Mouse (Mus musculus) lung, embryonic 16.5 days (tissue): Measurements from ENCODE around the gene Tmem147. TPM values are rescaled to one million over a fixed set of nuclear protein-coding genes. Genes with fewer than 3 reads are reported as not detected.

Source experiments
- ATAC-seq: fragments of 200-750 bp; cut with Nextera tagmentation; 2 replicates; pipeline ENCODE4 v1.8.0; 2017; ENCODE audit warnings: low read depth, mild to moderate bottlenecking, moderate library complexity
- H3K27ac ChIP-seq: fragments of 300-500 bp; sonication (generic); 2 replicates; pipeline ENCODE4 v1.5.1; 2014; ENCODE audit warnings: mild to moderate bottlenecking, control low read depth, low read length
- H3K27me3 ChIP-seq: fragments of 300-500 bp; sonication (generic); 2 replicates; pipeline ENCODE4 v1.6.1; 2014; ENCODE audit warnings: low read depth, low read length, mixed read lengths; ENCODE audit not compliant: control insufficient read depth, insufficient read depth
- H3K36me3 ChIP-seq: fragments of 300-500 bp; sonication (generic); 2 replicates; pipeline ENCODE4 v1.6.1; 2014; ENCODE audit warnings: low read length; ENCODE audit not compliant: control insufficient read depth, insufficient read depth
- H3K4me1 ChIP-seq: fragments of 300-500 bp; sonication (generic); replicated peaks from 2 replicates; pipeline ENCODE4 v1.6.1; 2014; ENCODE audit warnings: low read length, mixed read lengths; ENCODE audit not compliant: control insufficient read depth, insufficient read depth
- H3K4me2 ChIP-seq: fragments of 300-500 bp; sonication (generic); 2 replicates; pipeline ENCODE4 v1.6.1; 2014; ENCODE audit warnings: low read depth, low read length, control low read depth
- H3K4me3 ChIP-seq: fragments of 300-500 bp; sonication (generic); 2 replicates; pipeline ENCODE4 v1.5.1; 2014; ENCODE audit warnings: mild to moderate bottlenecking, low read length, control low read depth
- H3K9ac ChIP-seq: fragments of 300-500 bp; sonication (generic); 2 replicates; pipeline ENCODE4 v1.6.1; 2014; ENCODE audit warnings: low read length, control low read depth
- H3K9me3 ChIP-seq: fragments of 300-500 bp; sonication (generic); 2 replicates; pipeline ENCODE4 v1.6.1; 2016; ENCODE audit warnings: low read length; ENCODE audit not compliant: control insufficient read depth
- WGBS: fragments of 180-500 bp; shearing (Covaris S2); extraction: QIAGEN DNeasy Blood & Tissue Kit; methylation state at CpG from one replicate; pipeline ENCODE4 v1.1.7; 2014; 5-methylcytosine and 5-hydroxymethylcytosine counted together
- polyA plus RNA-seq: library from polyadenylated mRNA; unstranded; fragments of >200 nt; fragmentation: Nextera tagmentation; extraction: Ambion mirVana; gene quantifications from 2 replicates; pipeline ENCODE4 v1.2.1, GENCODE M21; 2015

Tmem147 gene
- polyA plus RNA-seq, 1 experiment from 2014 or later = 148 TPM

- Histone ChIP-seq H3K4me1 (no peaks in the 10 kb centered on the region), H3K36me3 (no peaks in the 10 kb centered on the region), H3K4me2 (no peak overlapping the region), H3K9ac (no peak overlapping the region), H3K9me3 (no peaks in the 10 kb centered on the region), H3K27me3 (no peaks in the 10 kb centered on the region), H3K27ac (no peak overlapping the region), H3K4me3 (no peak overlapping the region)
- 55% methylated on average over 5 of the region's 5 CpGs for WGBS
- 0 out of 2 replicates have a peak, but pooled peaks have one; percentile 41 for ATAC-seq
These were observed 50.9 kb downstream of the Tmem147 start for GRCm38 (mm10) chr7:30678263-30678975.

Other genes starting within 250 kb of the Tmem147 start
- 0.41 and 2.4 TPM in 2 replicates for gene Prodh2, start 235.9 kb downstream of the Tmem147 start, polyA plus RNA-seq
- gene Arhgap33, start 194.5 kb downstream of the Tmem147 start, polyA plus RNA-seq = 7.6 and 7.8 TPM in 2 replicates
- 32.0 and 34.0 TPM in 2 replicates for gene Hspb6, start 177.4 kb downstream of the Tmem147 start, polyA plus RNA-seq
- 12.9 and 14.9 TPM in 2 replicates for gene Proser3, start 177.2 kb downstream of the Tmem147 start, polyA plus RNA-seq
- gene Lin37, start 169.7 kb downstream of the Tmem147 start, polyA plus RNA-seq = 38.1 and 46.1 TPM in 2 replicates
- gene U2af1l4, start 166.2 kb downstream of the Tmem147 start, polyA plus RNA-seq = 95.5 and 96.3 TPM in 2 replicates
- gene Gm49396, start 166.2 kb downstream of the Tmem147 start, polyA plus RNA-seq = 14.3 and 18.2 TPM in 2 replicates
- 144 and 146 TPM in 2 replicates for gene Psenen, start 165.9 kb downstream of the Tmem147 start, polyA plus RNA-seq
- gene Igflr1, start 164.1 kb downstream of the Tmem147 start, polyA plus RNA-seq = 4.2 and 6.4 TPM in 2 replicates
- 8.7 and 10.0 TPM in 2 replicates for gene Kmt2b, start 140.8 kb downstream of the Tmem147 start, polyA plus RNA-seq
- 4.5 and 4.6 TPM in 2 replicates for gene Zbtb32, start 130.6 kb downstream of the Tmem147 start, polyA plus RNA-seq
- 1.8 and 1.9 TPM in 2 replicates for gene Upk1a, start 116.7 kb downstream of the Tmem147 start, polyA plus RNA-seq
- 902 and 945 TPM in 2 replicates for gene Cox6b1, start 103.4 kb downstream of the Tmem147 start, polyA plus RNA-seq
- not detected in 2 replicates for gene Etv2, start 93.7 kb downstream of the Tmem147 start, polyA plus RNA-seq
- 106 and 110 TPM in 2 replicates for gene Rbm42, start 79.2 kb downstream of the Tmem147 start, polyA plus RNA-seq
- 49.6 and 58.2 TPM in 2 replicates for gene Haus5, start 64.5 kb downstream of the Tmem147 start, polyA plus RNA-seq
- not detected in 2 replicates for gene Pmis2, start 57.9 kb downstream of the Tmem147 start, polyA plus RNA-seq
- gene 2200002J24Rik, start 30.6 kb downstream of the Tmem147 start, polyA plus RNA-seq = 0.75 and 1.4 TPM in 2 replicates
- 0.10 and 0.26 TPM in 2 replicates for gene Atp4a, start 17.3 kb downstream of the Tmem147 start, polyA plus RNA-seq
- 0.45 and 0.58 TPM in 2 replicates for gene Gapdhs, start 14.1 kb upstream of the Tmem147 start, polyA plus RNA-seq
- 1.5 and 2.6 TPM in 2 replicates for gene Sbsn, start 21.9 kb upstream of the Tmem147 start, polyA plus RNA-seq
- 12.6 and 21.0 TPM in 2 replicates for gene Dmkn, start 34.2 kb upstream of the Tmem147 start, polyA plus RNA-seq
- gene Krtdap, start 58.4 kb upstream of the Tmem147 start, polyA plus RNA-seq = 3.7 and 18.1 TPM in 2 replicates
- gene Ffar2, start 94.2 kb upstream of the Tmem147 start, polyA plus RNA-seq = 0.35 and 0.67 TPM in 2 replicates
- not detected in 2 replicates for gene Ffar3, start 126.6 kb upstream of the Tmem147 start, polyA plus RNA-seq
- gene Ffar1, start 132.0 kb upstream of the Tmem147 start, polyA plus RNA-seq = not detected in 2 replicates
- 0.15 and 0.16 TPM in 2 replicates for gene Cd22, start 150.8 kb upstream of the Tmem147 start, polyA plus RNA-seq
- gene Mag, start 185.3 kb upstream of the Tmem147 start, polyA plus RNA-seq = 0.23 and 0.28 TPM in 2 replicates
- not detected in 2 replicates for gene Hamp2, start 195.1 kb upstream of the Tmem147 start, polyA plus RNA-seq
- not detected in 2 replicates for gene Hamp, start 214.5 kb upstream of the Tmem147 start, polyA plus RNA-seq
- gene Usf2, start 227.3 kb upstream of the Tmem147 start, polyA plus RNA-seq = 20.5 and 22.3 TPM in 2 replicates
- 85.0 and 88.3 TPM in 2 replicates for gene Lsr, start 243.9 kb upstream of the Tmem147 start, polyA plus RNA-seq
- gene Fam187b, start 244.2 kb upstream of the Tmem147 start, polyA plus RNA-seq = 6.5 and 7.5 TPM in 2 replicates